In genomic region chr2:94407441-94407840, GRCm38 (mm10) we compare ENCODE assay signal across 8 mouse cellular contexts. TPM values are rescaled to one million over a fixed set of nuclear protein-coding genes. Genes with fewer than 3 reads are reported as not detected.
A peak's percentile ranks its signal among the peaks of the same experiment; 100 is the strongest.
DNase-seq lines count a peak whose midpoint lies in the region; ATAC-seq and TF ChIP-seq lines count a peak whose summit lies in the region.

No protein-coding gene starts in this region.

- WGBS in heart, embryonic 15.5 days = 26% methylated on average over 3 of the region's 3 CpGs
- 23% methylated on average over 3 of the region's 3 CpGs for WGBS in macrophage (ENCODE audit: missing documents)

- TF ChIP-seq EP300 in MEL (IDR thresholded peaks at IDR 0.05; ENCODE audit: low read depth in 1 of 2, low read length in 2 of 2) = no peak

- H3K79me2 ChIP-seq in MEL (ENCODE audit: control insufficient read depth, insufficient read depth, low read length, poor library complexity) (peaks cover 18% of the 10 kb centered on the region), macrophage (ENCODE audit: inconsistent target) (peaks cover 61% of the 10 kb centered on the region)

- intact Hi-C loops in heart, postnatal 10 days (cut with DNase I) = no loop called here

- H3K9me3 ChIP-seq in heart, embryonic 15.5 days (replicated peaks) = no peaks in the 10 kb centered on the region
- H3K9me3 ChIP-seq in MEL (replicated peaks; ENCODE audit: insufficient read depth, low read length) = no peaks in the 10 kb centered on the region

- no peaks in the 10 kb centered on the region for H3K27me3 ChIP-seq in heart, embryonic 15.5 days
- H3K27me3 ChIP-seq in MEL (ENCODE audit: control insufficient read depth in 1 of 2, insufficient read depth in 2 of 2, low read length in 2 of 2) = no peaks in the 10 kb centered on the region

- H3K4me2 ChIP-seq in heart, embryonic 15.5 days = peak overlapping the region; percentile 76

- no peak for TF ChIP-seq RAD21 in MEL (IDR thresholded peaks at IDR 0.05; ENCODE audit: low read depth, low read length)

- no peak for ATAC-seq in heart, embryonic 15.5 days (replicated peaks; ENCODE audit: insufficient number of reproducible peaks, insufficient read depth, low FRiP score, low read depth)

- no peak for DNase-seq in heart, postnatal 10 days
- no peak for DNase-seq in MEL (ENCODE audit: low read depth, low spot score)
- DNase-seq in forelimb bud, embryonic 11.5 days (ENCODE audit: low read depth, low spot score) = peak; percentile 8
- DNase-seq in ovary, postnatal 10 days (ENCODE audit: low spot score) = no peak
- no peak for DNase-seq in right cerebral cortex, postnatal 4 days
- DNase-seq in T-cell, adult 2 months (ENCODE audit: low spot score) = no peak

- H3K27ac ChIP-seq in heart, embryonic 15.5 days = 0 out of 2 replicates have a peak overlapping the region, but pooled peaks have one; percentile 92
- H3K27ac ChIP-seq in MEL (ENCODE audit: control insufficient read depth, low read depth, low read length) (peak overlapping the region; percentile 95), macrophage (no peak overlapping the region)

- H3K36me3 ChIP-seq in heart, embryonic 15.5 days = peaks cover 19% of the 10 kb centered on the region
- peaks cover 2 to 9% of the 10 kb centered on the region in 2 experiments; a peak in 3 of 4 replicates for H3K36me3 ChIP-seq in MEL (ENCODE audit: control insufficient read depth in 1 of 2, insufficient read depth in 2 of 2, low read length in 2 of 2)
- peaks cover 16% of the 10 kb centered on the region; the same call in 1 of the 2 replicates for H3K36me3 ChIP-seq in macrophage (ENCODE audit: inconsistent target)

- H3K4me3 ChIP-seq in heart, embryonic 15.5 days = peak overlapping the region; percentile 91
- H3K4me3 ChIP-seq in MEL (ENCODE audit: control insufficient read depth in 1 of 2, insufficient read depth in 1 of 2, low read depth in 2 of 2, low read length in 2 of 2) = peak overlapping the region; percentile 75 to 86
- H3K4me3 ChIP-seq in macrophage (ENCODE audit: inconsistent target) = peak overlapping the region; percentile 80

- H3K4me1 ChIP-seq in heart, embryonic 15.5 days (replicated peaks) = peaks cover 28% of the 10 kb centered on the region
- peaks cover 7 to 8% of the 10 kb centered on the region in 2 experiments for H3K4me1 ChIP-seq in MEL (ENCODE audit: control insufficient read depth in 1 of 2, insufficient read depth in 2 of 2, low read length in 2 of 2)

- TF ChIP-seq CTCF in MEL (IDR thresholded peaks at IDR 0.05 in 2 of 3, conservative IDR thresholded peaks at IDR 0.05 in 1 of 3; ENCODE audit: control insufficient read depth in 1 of 3, insufficient read depth in 1 of 3, low read depth in 2 of 3, low read length in 3 of 3, poor library complexity in 1 of 3, severe bottlenecking in 1 of 3) = no peak

- TF ChIP-seq POLR2A in MEL (IDR thresholded peaks at IDR 0.05; ENCODE audit: control insufficient read depth in 1 of 2, insufficient read depth in 1 of 2, low read depth in 1 of 2, low read length in 2 of 2, poor library complexity in 1 of 2) = no peak

- peak overlapping the region; percentile 93; the same call in 1 of the 2 replicates for H3K9ac ChIP-seq in heart, embryonic 15.5 days
- H3K9ac ChIP-seq in MEL (ENCODE audit: control insufficient read depth, low read depth, low read length, poor library complexity, severe bottlenecking) = peak overlapping the region; percentile 84

TF ChIP-seq in MEL, 35 proteins besides CTCF, POLR2A, EP300 and RAD21:
- TF ChIP-seq NRF1 (IDR thresholded peaks at IDR 0.05; ENCODE audit: insufficient read depth, low read depth, low read length, poor library complexity, severe bottlenecking) (no peak), GATA1 (IDR thresholded peaks at IDR 0.05; ENCODE audit: low read depth, low read length) (no peak), ZNF384 (IDR thresholded peaks at IDR 0.05; ENCODE audit: low read depth, low read length) (peak; percentile 85), UBTF (IDR thresholded peaks at IDR 0.05; ENCODE audit: borderline replicate concordance, insufficient read depth, low read depth, low read length) (no peak), ETS1 (IDR thresholded peaks at IDR 0.05; ENCODE audit: low read depth, low read length) (no peak), MYC (IDR thresholded peaks at IDR 0.05; ENCODE audit: low read depth, low read length) (no peak), POLR2AphosphoS2 (IDR thresholded peaks at IDR 0.05; ENCODE audit: low read length) (no peak), KAT2A (conservative IDR thresholded peaks at IDR 0.05; ENCODE audit: low read depth, low read length) (no peak), TCF12 (IDR thresholded peaks at IDR 0.05; ENCODE audit: low read depth, low read length) (no peak), MXI1 (IDR thresholded peaks at IDR 0.05; ENCODE audit: low read depth, low read length) (no peak), SIN3A (IDR thresholded peaks at IDR 0.05; ENCODE audit: low read length) (0 out of 2 replicates have a peak, but pooled peaks have one; percentile 5)
TF ChIP-seq in MEL: peak in this region for 2.

RNA-seq across cellular contexts. Expression of gene Ttc17, which starts 1.0 kb away (rescaled TPM):
- polyA plus RNA-seq in heart, embryonic 15.5 days (2015; fragmentation: Nextera tagmentation; extraction: Ambion mirVana) = 14.6 and 16.0 TPM in 2 replicates
- total RNA-seq in heart, postnatal 10 days (2021) = 10 to 100 TPM; 29.2 to 31.9 TPM
- total RNA-seq in MEL (2012; rRNA removed) = 7.0 and 8.8 TPM in 2 replicates
- polyA plus RNA-seq in MEL (2012; ENCODE audit: insufficient read depth in 1 of 2, insufficient read length in 2 of 2, low read depth in 1 of 2, low replicate concordance in 2 of 2, missing spikeins in 1 of 2) (10 to 100 TPM in 1 of 2 experiments, not detected in 1; 10.2 TPM), macrophage (2018) (28.1 to 88.1 TPM (median 30.3 TPM) in 3 replicates)
- 100 to 1,000 TPM in 7 of 26 experiments, 10 to 100 TPM in 19; 57.7 to 134 (median 81.6) TPM for total RNA-seq in macrophage (2018; cell fraction: chromatin; rRNA removed)
- 10 to 100 TPM; 22.0 to 41.1 (median 31.6) TPM for total RNA-seq in macrophage (2018; cell fraction: cytosol; rRNA removed)
- 100 to 1,000 TPM in 1 of 26 experiments, 10 to 100 TPM in 25; 52.4 to 103 (median 68.0) TPM for total RNA-seq in macrophage (2018; cell fraction: nucleus; rRNA removed)

RNA-seq across cellular contexts. Expression of gene Api5, which starts 30.5 kb away (rescaled TPM):
- 70.0 and 84.7 TPM in 2 replicates for polyA plus RNA-seq in heart, embryonic 15.5 days (2015; fragmentation: Nextera tagmentation; extraction: Ambion mirVana)
- total RNA-seq in heart, postnatal 10 days (2021) = 10 to 100 TPM; 50.5 to 51.9 TPM
- total RNA-seq in MEL (2012; rRNA removed) = 100 and 103 TPM in 2 replicates
- 100 to 1,000 TPM in 1 of 2 experiments, 10 to 100 TPM in 1; 46.2 to 105 TPM for polyA plus RNA-seq in MEL (2012; ENCODE audit: insufficient read depth in 1 of 2, insufficient read length in 2 of 2, low read depth in 1 of 2, low replicate concordance in 2 of 2, missing spikeins in 1 of 2)
- 10 to 100 TPM; 31.3 to 63.6 (median 44.5) TPM for total RNA-seq in macrophage (2018; cell fraction: chromatin; rRNA removed)
- 10 to 100 TPM; 63.7 to 80.4 (median 70.9) TPM for total RNA-seq in macrophage (2018; cell fraction: cytosol; rRNA removed)
- total RNA-seq in macrophage (2018; cell fraction: nucleus; rRNA removed) = 10 to 100 TPM; 26.4 to 74.6 (median 51.1) TPM
- polyA plus RNA-seq in macrophage (2018) = 50.1 to 89.8 TPM (median 61.2 TPM) in 3 replicates
